Mouse (Mus musculus) cerebellum, adult 2 months (tissue): ENCODE measurements at regions not wholly inside any gene's neighbourhood (a gene's known extent, or its start where the extent isn't known, plus 50 kb on each side); places are given as distances from the start of the nearest gene placed in this dataset.
A peak's percentile ranks its signal among the peaks of the same experiment; 100 is the strongest.

Experiments used
- DNase-seq, 2 experiments: peaks; one replicate each; pipeline ENCODE4 v3.0.0; 2021
- H3K27ac ChIP-seq: fragments of 200-500 bp; 2 replicates; pipeline ENCODE4 v1.5.1; 2012; ENCODE audit warnings: low read length, control low read depth, inconsistent platforms; ENCODE audit not compliant: insufficient read depth
- H3K27me3 ChIP-seq: fragments of 200-500 bp; 2 replicates; pipeline ENCODE4 v1.6.1; 2012; ENCODE audit warnings: inconsistent platforms, mild to moderate bottlenecking, low read length, moderate library complexity; ENCODE audit not compliant: control insufficient read depth, insufficient read depth
- H3K4me1 ChIP-seq: fragments of 200-500 bp; 2 replicates; pipeline ENCODE4 v1.6.1; 2011; ENCODE audit warnings: low read length; ENCODE audit not compliant: control insufficient read depth, insufficient read depth
- H3K4me3 ChIP-seq: fragments of 200-500 bp; replicated peaks from 2 replicates; pipeline ENCODE3; 2011; ENCODE audit warnings: mild to moderate bottlenecking, low read depth, low read length, control low read depth; ENCODE audit not compliant: insufficient read depth
- CTCF ChIP-seq: fragments of 200-500 bp; IDR thresholded peaks from 2 replicates; pipeline ENCODE4 v1.5.1; 2011; ENCODE audit warnings: low read depth, mild to moderate bottlenecking, control low read depth, low read length, moderate library complexity, borderline replicate concordance; ENCODE audit not compliant: insufficient read depth
- POLR2A ChIP-seq: fragments of 200-500 bp; IDR thresholded peaks from 2 replicates; pipeline ENCODE4 v1.6.1; 2011; ENCODE audit warnings: low read length, control low read depth, borderline replicate concordance; ENCODE audit not compliant: insufficient read depth
- WGBS: fragments of 180-500 bp; shearing (Covaris S2); methylation state at CpG from one replicate; pipeline ENCODE4 v1.1.7; 2018; 5-methylcytosine and 5-hydroxymethylcytosine counted together

DNA sequence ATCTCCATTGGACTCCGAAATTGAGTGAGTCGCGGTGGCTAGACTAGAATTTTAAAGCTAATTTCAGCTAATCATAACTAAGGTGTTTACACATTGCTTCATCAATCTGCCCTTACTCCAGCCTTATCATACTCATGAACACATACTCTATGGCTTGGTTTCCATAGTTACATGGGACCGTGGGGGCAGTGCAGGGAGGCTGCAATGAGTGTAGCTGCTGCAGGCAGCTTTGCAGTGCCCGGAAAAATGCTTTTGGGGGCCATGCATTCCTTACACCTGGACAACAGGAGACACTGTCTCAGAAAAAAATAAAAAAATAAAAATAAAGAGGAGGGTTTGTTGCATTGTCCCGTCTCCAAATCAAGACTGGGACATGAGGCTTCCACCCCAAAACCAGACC is 126.3 kb downstream of the Tmem17 start:
- no peak overlapping the region for H3K4me3 ChIP-seq
- no peak overlapping the region for H3K27ac ChIP-seq
- DNase-seq = no peak
- TF ChIP-seq POLR2A (no peak), CTCF (no peak)
- H3K27me3 ChIP-seq = no peaks in the 10 kb centered on the region; the same call in 1 of the 2 replicates
- 84% methylated on average over 6 of the region's 6 CpGs for WGBS
- H3K4me1 ChIP-seq = no peaks in the 10 kb centered on the region

GRCm38 (mm10) chr11:22638700-22639099 is 126.8 kb downstream of the Tmem17 start:
- Histone ChIP-seq H3K27me3 (no peaks in the 10 kb centered on the region; the same call in 1 of the 2 replicates), H3K4me3 (no peak overlapping the region), H3K27ac (no peak overlapping the region), H3K4me1 (no peaks in the 10 kb centered on the region)
- 73% methylated on average over 2 of the region's 2 CpGs for WGBS
- TF ChIP-seq POLR2A (no peak), CTCF (no peak)
- DNase-seq = no peak

DNA sequence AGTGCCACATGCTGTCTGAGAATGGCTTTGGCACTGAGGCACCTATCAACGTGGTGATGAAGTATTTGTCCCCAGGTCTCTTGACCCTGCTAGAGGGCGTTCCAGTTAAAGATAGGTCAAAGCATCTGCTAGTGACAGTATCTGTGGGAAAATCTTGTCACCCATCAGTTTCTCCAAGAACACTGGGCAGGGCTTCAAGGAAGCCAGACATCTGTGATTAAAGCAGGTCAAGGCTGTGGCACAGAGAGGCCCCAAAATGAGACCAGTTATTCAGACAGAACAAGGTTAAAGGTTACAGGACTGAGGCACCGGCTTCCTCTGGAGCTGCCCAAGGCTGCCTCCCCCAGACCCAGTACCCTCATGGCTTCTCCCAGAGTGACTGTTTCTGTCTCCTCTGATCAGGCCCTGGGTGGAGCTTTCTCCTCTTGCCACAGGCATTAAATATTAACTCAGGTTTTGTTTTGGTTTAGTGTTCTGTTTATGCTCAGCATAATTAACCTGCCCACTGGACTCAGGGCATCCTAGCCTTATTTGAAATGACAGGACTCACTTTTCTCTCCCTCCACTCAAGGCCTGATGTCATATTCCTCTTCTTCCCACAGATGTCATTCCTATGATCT is 128.6 kb downstream of the Tmem17 start:
- DNase-seq = no peak
- WGBS = 49% methylated on average over 3 of the region's 3 CpGs
- Histone ChIP-seq H3K27me3 (no peaks in the 10 kb centered on the region; the same call in 1 of the 2 replicates), H3K4me3 (no peak overlapping the region), H3K27ac (no peak overlapping the region), H3K4me1 (no peaks in the 10 kb centered on the region)
- TF ChIP-seq POLR2A = no peak
- no peak for TF ChIP-seq CTCF

GRCm38 (mm10) chr11:22641450-22641849 is 129.6 kb downstream of the Tmem17 start:
- H3K27me3 ChIP-seq = no peaks in the 10 kb centered on the region; the same call in 1 of the 2 replicates
- TF ChIP-seq CTCF = no peak
- no peak for TF ChIP-seq POLR2A
- 88% methylated on average over 1 of the region's 1 CpGs for WGBS

GRCm38 (mm10) chr11:22644010-22644625 is 132.2 kb downstream of the Tmem17 start:
- H3K27ac ChIP-seq = peak overlapping the region; percentile 27; the same call in 1 of the 2 replicates
- no peak for TF ChIP-seq POLR2A
- no peak for TF ChIP-seq CTCF
- 67% methylated on average over 3 of the region's 3 CpGs for WGBS
- no peaks in the 10 kb centered on the region; the same call in 1 of the 2 replicates for H3K27me3 ChIP-seq
- no peak overlapping the region for H3K4me3 ChIP-seq
- no peak for DNase-seq
- H3K4me1 ChIP-seq = no peaks in the 10 kb centered on the region

More at GRCm38 (mm10) chr11:22641450-22641849, 129.6 kb downstream of the Tmem17 start:
- Histone ChIP-seq H3K4me1 (no peaks in the 10 kb centered on the region), H3K27ac (no peak overlapping the region), H3K4me3 (no peak overlapping the region)
- no peak for DNase-seq

DNA sequence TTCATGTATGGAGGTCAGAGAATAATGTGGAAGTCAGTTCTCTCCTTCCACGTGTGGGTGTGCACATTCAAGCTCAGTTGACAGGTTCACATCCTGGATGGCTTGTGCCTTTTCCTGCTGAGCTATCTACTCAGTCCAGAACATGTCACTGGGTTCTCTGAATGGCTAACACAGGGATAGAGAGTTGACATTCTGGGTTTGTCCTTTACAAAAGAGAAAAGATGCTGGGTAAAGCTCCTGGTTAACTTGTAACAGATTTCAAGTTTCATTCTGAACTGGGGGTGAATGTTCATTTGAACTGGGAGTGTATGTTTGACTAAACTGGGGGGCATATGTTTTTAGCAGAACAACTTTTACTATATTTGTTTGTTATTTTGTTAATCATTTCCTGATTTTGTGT is 133.0 kb downstream of the Tmem17 start:
- Histone ChIP-seq H3K27ac (no peak overlapping the region), H3K4me3 (no peak overlapping the region), H3K4me1 (no peaks in the 10 kb centered on the region), H3K27me3 (no peaks in the 10 kb centered on the region; the same call in 1 of the 2 replicates)
- WGBS = 78% methylated on average over 1 of the region's 1 CpGs
- DNase-seq = no peak
- TF ChIP-seq POLR2A (no peak), CTCF (no peak)

DNA sequence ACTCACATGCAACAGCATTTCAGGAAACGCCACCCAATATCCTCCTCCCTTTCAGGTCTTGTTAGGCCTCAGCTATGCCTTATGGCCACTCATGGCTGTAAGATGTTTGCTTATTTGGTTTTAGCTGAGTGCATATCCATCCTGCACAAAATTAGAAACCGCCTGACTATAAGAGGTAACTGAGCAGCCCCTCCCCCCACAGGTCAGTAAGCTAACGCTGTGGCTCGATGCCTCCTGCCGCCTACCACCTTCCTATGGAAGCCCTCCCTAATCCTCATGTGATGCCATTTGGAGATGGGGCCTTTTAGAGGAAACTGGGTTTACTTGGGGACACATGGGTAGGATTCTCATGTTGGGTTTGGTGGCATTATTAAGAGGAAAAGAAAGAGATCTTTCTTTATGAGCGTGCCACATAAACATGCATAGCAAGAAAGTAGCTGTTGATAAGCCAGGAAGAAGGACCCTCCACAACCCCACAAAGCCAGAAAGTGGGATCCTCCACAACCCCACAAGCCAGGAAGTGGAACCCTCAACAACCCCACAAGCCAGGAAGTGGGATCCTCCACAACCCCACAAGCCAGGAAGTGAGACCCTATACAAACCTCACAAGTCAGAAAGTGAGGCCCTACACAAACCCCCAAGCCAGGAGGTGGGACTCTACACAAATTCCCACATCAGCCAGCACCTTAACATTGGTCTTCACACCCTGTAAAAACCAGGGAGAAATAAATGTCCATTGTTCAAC is 134.5 kb downstream of the Tmem17 start:
- H3K27ac ChIP-seq = no peak overlapping the region
- H3K4me1 ChIP-seq = no peaks in the 10 kb centered on the region
- no peaks in the 10 kb centered on the region for H3K27me3 ChIP-seq
- 90% methylated on average over 6 of the region's 6 CpGs for WGBS
- TF ChIP-seq CTCF = no peak
- no peak for TF ChIP-seq POLR2A
- H3K4me3 ChIP-seq = no peak overlapping the region
- no peak for DNase-seq
